Mouse (Mus musculus) erythroblast, embryonic 14.5 days (primary cell): ENCODE results near the gene Otulinl.

ENCODE experiments used
- GATA1 ChIP-seq: IDR thresholded peaks from 2 replicates; pipeline ENCODE4 v1.6.1; 2012; ENCODE audit warnings: low read length, inconsistent platforms, mixed read lengths
- TAL1 ChIP-seq: IDR thresholded peaks from 3 replicates; pipeline ENCODE4 v1.6.1; 2012; ENCODE audit warnings: low read length, inconsistent platforms, mixed read lengths

DNA sequence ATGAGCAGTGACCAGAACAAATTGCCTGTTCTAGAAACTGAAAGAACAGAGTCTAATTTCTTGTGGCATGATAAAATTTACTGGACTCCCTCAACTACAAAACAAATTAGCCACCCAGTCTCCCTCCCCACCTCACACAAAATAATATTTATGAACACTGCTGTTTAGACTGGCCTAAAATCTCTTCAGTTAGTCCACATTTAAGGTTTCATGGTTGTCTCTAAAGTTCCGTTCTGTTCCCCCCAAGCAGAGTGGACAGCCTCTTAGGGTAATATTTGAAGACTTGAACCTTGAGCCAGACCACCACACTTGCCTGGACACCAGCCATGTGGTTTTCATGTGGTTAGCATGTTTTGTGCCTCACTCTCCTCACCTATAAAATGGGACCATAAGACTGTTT lies 1.8 kb upstream of the Otulinl start:
- no peak for TF ChIP-seq GATA1
- TF ChIP-seq TAL1, result no peak
